Mouse (Mus musculus) right cerebral cortex, postnatal 36 days (tissue): ENCODE measurements around the gene Fam110c.
"Not testable (repeated sequence)": the region's sequence is repeated elsewhere in the genome, so short reads cannot be mapped to it uniquely, and the experiment has no call there.

Experiments
- DNase-seq, 2 experiments: peaks; one replicate each; pipeline ENCODE4 v3.0.0; 2022; ENCODE audit warnings: low spot score in 2 of 2, mixed read lengths in 1 of 2

Fam110c gene

DNA sequence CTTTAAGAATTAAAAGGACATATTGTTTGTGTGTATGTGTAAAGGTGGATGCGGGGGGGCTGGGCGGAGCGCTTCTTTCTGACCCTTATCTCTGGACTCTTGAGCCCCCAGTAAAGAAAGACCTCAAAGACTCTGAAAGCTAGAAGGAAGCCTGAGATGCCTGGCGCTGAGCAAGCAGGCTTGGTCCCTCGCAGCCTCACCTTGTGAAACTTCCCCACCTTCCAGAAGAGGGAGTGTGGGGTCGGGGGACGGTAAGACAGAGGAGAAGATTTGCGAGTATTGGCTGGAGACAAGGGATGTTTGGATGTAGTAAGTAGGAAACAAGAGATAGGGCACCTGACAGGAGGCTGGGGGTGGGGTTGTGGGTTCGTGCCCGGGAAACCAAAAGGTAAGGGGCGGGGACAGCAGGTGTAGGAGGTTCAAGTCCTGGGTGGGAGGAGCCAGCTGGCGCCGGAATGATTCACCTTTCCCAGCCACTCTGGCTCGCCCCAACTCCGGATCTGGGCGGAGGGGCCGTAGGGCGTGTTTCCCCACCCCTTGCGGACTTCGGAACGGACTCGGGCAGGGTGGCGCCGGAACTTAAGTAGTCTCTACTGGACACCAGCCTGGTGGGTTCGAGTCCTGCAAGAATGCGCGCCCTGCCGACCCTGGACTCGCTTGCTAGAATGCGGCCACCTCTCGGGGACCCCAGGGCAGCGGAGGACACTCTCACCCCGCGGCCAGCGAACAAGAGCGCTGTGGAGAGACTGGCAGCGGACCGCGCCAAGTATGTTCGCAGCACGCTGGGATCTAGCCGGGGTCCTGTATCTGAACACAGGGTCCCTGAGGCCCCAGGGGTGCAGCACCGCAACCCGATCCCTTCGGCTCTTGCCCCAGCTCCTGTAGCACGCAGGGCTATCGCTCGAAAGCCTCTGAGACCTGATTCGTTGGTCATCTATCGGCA, at the start of gene Fam110c:
Gene Fam110c (plus strand): TSS at position 450 of the 943 bp plus-strand sequence.
- no peak for DNase-seq

DNA sequence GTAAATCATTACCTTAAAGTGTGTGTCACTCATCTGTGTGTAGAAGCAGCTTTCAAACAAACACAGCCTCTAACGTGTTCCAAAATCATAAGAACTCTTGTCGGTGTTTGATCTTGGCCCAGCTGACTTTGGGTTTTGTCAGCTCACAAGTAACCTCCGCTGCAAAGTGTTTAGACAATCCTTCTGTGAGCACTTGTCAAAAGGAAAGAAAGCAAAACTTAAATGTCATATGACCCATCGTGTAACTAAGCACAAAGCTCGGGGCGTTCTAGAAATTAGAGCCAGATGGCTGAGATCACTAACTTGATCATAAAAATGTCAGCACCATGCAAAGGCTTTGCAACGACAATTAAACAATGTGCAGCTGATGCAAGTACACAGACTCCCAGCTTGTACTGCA, 47.2 kb upstream of the Fam110c start:
- no peak for DNase-seq

DNA sequence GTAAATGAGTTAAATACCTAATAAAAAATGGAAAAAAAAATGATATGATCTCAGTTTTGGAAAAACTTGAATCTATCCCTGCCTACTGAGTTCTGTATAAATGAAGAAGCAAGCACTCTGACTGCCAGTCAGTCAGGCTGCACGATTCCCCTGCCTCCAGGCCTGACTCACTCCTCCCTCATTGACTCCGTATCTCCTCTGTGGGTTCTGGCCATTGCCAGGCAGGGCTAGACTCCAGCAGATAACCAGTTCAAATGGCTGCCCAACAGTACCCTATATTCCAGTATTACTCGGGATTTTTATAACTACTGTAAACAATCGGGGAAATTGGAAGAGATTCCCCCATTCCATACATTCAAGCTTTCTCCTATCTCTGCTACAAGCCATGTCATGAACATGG, 21.6 kb upstream of the Fam110c start:
- no peak for DNase-seq

DNA sequence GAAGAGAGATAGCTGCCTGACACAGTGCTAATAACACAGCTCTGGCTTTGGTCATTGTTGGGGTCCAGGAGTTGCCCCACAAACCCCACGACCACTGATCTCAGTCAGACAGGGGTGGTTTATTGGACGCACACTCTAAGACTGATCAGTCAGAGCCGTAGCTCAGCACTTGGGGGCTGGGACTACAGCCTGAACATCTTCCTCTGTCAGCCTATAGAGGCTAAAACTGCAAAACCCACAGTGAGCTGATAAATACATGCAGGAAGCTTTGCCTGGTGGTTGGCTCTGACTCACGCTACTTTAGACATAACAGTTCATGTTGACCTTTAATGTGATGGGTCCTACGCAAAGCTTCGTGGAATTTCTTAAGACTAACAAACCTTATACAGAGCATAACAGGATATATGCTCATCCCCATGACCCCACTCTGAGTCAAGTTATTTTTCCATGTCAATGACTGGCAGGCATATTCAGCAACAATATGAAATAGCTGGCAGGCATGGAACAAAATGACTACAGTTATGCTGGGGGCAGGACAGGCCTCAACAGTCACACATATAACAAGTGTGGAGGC, 17.3 kb upstream of the Fam110c start:
- no peak for DNase-seq

DNA sequence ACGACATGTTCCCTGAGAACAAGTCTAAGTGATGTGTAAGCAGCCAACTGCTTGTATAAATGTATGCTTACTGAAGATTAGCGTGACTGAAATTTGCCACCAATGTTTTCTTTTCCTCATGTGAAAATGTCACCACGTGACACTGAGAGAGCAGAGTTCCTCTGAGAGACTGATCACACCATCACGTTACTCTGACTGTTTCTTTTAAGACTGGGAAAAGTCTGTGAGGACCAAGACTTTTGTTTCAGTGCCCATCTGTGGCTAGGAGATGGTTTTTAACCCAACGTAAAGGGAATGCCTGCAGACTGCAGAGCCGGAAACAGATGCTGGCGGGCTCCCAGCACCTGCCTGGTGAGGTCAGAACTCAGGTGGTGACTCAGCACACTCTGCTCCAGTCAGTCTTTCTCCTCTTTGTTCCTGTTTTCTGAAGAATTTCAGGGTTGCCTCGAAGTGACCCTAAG, 14.2 kb upstream of the Fam110c start:
- no peak for DNase-seq

DNA sequence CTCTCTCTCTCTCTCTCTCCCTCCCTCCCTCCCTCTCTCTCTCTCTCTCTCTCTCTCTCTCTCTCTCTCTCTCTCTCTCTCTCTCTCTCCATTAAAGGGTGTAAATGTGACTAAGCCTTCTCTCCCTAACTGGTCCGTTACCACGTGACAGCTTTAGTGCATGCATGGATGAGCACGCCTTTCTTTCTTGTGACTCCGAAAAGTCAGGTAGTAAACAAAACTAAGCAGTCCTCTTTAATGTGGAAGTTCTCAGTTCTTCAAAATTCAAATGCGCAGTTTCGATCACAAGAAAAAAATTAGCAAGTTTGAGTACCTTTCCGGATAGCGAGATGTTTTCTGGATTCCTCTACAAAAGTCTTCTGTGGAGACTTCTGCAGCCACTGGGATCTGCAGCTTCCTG, 13.4 kb upstream of the Fam110c start:
- no peak for DNase-seq

DNA sequence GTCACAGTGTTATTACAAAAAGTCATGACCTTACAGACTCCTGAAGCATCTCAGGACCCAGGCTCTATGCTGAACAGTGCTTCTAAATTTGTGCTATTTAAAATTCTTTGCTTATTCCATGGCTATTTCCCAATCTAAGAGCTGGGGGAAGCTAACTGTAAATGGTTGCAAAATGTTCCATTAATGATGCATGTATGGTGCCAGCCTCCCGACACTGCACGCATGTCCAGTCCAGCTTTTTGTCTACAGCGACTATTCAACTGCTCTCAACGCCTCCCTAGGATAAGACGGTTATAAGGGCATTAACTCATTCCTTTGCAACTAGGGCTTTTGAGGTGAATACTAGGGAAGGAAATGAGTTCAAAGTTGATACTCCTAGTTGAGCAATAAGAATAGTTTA, 2.4 kb upstream of the Fam110c start:
- no peak for DNase-seq

DNA sequence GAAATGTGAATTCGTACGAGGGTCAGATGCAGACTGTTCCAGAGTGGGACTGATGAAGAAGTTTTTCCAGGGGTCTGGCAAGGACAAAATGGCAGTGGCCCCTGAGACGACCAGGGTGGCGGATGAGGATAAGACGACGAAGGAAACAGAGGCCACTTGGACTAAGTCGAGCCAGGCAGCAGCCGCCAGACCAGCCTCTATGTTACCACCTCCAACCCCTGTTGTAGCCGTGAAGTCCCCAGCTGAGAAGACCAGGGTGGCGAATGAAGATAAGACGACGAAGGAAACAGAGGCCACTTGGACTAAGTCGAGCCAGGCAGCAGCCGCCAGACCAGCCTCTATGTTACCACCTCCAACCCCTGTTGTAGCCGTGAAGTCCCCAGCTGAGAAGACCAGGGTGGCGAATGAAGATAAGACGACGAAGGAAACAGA, 710 bp downstream of the Fam110c start:
- not testable (repeated sequence) for DNase-seq

DNA sequence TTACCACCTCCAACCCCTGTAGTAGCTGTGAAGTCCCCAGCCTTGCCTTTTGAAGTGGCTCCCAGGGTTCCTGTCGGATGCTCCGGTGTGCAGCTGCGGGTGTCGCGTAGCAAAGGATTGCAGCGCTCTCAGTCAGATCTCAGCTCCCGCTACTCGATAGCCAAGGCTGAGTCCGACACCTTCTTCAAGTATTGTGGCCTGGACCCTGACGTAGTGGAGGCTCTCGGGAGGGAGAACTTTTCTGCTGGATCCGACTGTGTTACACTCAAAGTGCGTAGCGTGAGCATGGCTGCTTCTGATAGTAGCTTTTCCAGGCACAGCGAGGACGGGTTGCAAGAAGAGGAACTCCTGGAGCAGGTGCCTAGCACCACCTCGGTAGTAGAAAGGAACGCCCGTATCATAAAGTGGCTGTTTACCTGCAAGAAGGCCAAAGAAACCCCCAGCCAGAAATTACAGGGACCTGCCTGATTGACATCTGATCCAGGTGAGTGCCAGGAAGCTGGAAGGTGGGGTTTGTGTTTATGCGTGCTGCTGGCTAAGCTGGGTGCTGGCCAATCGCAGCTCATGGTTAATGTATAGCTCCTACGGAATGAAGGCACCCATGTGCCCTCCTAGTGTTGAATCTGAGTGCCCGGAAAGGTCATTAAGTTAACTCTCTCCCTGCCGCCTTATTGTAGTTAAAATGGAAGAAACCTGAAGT, 1.3 kb downstream of the Fam110c start:
- DNase-seq: no peak

DNA sequence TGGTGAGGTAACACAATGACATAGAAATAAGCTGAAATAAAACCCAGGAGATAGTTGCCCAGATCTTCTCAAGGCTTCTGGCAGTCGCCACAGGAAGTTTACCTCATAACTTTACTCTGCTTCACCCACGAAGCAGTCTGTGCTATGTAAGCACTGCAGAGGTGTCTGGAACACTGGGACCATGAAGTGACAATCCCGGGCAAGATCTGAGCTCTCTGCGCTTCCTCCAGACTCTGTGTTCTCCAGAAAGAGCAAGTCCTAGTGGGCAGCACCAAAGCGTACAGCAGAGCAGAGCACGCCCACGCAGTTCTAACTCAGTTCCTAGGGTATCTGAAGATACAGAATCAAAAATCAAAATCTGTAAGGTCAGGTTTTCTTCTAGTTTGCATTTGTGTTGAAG, 3.4 kb downstream of the Fam110c start:
- DNase-seq: no peak

DNA sequence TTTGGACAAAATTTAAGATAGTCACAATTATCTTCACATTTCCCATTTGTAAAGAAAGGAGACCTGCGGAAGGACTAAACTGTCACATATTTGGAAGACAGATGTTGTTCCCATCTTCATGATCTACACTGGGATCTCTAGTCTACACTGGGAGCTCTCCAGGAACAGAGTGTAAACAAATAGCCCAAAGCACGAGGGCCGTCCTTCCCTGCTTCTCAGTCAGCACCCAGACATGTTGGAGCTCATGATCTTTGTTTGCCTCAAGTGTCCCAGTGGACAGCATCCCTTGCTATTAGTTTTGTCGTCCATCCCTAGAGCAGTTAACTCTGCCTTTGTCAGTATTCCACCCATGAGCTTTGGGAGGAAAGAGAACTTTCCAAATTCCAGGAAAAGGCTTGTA, 4.4 kb downstream of the Fam110c start:
- DNase-seq: no peak

DNA sequence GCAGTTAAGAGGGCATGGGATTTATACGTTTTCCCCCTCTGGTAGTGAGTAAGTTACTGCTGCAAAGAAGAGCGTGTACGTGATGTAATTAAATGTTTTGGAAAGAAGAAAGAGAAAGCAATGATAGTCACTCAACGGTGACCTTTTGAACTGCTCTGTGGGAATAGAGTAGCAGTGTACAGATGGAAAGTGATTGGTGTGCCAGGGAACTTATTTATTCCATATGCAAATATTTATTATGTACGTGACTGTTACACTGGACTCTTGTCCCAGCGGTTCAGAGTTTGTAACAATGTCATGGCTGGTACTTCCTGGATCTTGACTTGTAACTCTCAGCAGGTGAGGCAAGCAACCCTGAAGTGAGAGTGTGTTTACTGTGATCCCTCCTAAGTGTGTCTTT, 6.7 kb downstream of the Fam110c start:
- no peak for DNase-seq

DNA sequence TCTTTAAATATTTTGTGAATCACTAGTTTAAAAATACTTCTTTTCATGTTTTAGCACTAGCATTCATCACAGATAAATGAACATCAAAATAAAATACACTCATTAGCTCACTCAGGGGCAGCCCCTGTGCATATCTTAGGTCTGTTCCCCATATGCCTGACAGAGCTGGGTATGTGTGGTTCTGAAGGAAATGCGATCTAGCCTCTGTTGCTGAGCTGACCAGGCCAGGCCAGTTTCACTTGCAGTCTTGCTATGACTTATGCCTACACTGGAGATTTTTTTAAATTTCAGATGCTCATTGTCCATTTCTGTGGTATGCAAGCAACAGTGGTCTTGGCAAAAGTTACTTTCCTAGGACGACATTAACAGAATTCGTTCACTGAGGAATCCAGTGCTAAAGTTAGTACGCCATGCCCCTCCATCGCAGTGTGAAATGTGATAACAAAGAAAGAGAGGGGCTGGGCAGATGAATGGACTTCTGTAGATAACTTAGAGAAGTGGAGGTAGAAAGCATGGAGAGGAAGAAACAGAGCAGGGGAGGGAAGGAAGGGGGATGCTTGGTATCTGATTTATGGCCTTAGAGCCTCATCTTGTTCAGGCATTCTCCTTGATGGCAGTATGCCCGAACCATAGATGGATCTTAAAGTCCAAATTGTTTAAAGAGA, 7.4 kb downstream of the Fam110c start:
- DNase-seq: no peak

DNA sequence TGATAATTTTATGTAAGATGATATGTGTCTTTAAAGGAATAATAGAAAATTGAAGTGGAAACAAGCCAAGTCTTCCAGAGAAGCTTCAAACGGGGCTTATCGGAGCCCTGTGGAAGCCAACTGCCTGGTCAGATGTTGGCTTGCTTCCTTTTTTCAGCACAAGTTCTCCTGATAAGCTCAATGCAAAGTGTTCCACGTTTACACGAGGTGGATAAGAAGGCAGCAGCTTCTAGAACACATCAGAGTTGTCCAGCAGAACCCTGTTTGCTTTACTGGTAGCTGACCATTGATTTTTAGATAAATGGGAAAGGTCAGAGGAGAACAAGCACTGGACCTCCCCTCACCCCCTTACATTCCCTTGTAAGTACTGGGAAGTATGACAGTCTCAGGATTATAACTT, 9.3 kb downstream of the Fam110c start:
- DNase-seq: no peak

DNA sequence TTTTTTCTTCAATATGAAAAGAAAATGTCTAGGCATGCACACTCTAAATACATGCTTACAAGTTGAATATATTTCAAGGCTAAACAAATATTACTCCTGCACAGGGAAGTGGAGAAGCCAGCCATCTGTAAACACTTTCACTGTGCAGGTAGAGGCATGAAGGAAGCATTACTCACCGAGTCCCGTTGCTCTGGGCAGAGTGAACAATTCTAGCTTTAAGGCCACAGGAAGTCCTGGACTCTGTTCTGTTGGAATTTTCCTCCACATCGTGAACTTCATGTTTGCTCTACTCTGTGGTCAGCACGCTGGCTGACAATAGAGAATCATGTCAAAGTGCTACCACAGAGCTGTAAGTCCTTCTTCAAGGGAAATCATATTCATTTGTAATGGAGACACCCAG, 9.7 kb downstream of the Fam110c start:
- DNase-seq: no peak

DNA sequence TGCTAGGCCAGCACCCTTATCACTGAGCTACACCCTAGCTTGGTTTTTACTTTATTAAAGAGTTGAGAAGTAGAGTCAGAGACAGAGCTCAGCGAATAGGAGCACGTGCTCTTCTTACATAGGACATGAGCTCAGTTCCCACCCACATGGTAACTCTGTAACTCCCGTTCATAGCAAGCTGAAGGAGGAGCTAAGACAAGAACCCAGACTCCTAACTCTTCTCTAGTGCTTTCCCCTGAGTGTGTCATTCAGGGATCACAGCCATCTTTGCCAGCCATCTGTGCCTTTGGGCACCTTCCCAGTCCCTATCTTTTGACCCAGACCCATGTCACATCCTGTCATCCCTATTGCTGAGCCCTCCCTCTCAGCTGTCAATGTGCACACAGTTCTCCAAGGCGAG, 13.4 kb downstream of the Fam110c start:
- no peak for DNase-seq

DNA sequence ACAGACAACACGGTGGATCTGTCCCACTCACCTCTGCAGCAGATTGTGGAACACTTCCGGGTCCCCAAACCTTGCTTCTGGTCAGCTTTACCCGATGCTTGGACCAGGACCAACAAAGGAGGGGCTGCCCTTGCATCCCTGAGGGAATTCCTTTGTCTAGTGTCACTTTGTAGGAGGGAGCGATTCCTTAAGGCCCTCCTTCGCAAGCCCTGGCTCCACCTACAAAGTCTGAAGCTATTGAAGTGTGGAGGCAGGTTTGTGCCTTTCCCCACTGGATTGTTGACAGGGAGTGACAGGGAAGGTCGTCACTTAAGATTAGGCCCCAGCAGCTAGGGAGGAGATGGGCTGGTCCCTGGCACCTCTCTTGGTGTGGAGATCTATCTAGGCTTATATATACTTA, 16.7 kb downstream of the Fam110c start:
- no peak for DNase-seq

DNA sequence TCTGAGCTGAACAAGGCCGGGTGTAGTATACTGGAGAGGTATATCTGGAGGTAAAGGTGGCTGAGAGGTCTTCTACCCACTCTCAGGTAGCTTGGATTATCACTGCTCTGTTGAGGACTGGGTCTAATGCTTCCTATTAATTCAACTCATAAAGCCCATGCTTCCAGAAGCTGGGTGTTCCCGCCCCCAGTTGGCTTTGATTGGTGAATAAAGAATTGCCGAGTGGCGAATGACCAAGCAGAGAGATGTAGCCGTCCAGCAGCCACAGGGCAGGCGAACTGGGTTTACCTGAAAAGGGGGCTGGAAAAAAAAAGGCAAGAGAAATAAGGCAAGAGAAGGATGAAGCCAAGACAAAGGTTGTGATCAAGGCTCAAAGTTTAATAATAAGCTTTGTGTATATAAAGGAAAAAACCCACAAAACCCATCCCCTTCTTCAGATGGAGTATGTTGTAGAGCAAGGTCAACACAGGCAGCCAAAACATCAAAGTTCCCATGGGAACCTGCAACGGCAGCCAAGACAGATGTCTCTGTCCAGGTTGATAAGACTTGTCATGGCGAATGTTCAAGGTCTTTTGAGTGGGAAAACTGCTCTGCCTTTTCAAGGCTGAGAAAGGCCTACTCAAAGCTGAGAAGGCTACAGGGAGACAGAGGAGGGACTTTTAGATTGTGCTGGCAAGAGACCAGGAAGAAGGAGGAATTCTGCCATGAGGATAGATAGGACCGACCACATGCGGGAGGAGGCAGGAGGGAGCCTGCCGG, 17.4 kb downstream of the Fam110c start:
- no peak for DNase-seq

DNA sequence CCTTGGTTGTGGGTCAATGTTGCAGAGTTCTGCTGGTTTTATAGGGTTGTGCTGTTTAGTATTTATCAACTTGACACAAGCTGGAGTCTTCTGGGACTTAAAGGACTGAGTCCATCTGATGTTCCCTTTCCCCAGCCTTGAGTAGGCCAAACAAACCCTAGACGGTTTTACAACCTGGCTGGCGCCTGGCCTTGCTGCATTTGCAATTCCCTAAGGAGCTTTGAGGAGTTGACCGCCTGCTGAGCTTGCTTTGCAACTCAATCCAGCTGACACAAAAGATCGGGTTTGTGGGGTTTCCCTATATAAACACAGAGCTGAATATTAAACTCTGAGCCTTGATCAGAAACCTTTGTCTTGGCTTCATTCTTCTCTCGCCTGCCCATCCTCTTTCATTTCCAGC, 18.8 kb downstream of the Fam110c start:
- DNase-seq: no peak

DNA sequence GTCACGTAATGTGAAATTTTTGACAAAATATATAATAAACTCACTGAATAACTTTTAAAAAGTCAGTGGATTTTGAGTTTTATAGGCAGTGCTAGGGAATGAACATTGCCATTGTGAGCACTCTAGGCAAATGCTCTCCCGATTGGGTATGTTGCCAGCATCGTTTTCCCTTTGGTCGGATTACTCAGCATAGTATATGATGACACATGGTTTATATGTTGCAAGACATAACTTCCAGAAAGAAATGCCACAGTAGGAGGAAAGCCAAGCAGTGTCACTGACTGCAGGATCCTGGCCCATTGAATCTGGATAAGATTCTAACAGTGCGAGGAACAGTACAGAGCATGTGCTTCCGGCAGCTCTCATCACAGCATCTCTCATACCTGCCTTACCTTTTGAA, 23.5 kb downstream of the Fam110c start:
- no peak for DNase-seq

DNA sequence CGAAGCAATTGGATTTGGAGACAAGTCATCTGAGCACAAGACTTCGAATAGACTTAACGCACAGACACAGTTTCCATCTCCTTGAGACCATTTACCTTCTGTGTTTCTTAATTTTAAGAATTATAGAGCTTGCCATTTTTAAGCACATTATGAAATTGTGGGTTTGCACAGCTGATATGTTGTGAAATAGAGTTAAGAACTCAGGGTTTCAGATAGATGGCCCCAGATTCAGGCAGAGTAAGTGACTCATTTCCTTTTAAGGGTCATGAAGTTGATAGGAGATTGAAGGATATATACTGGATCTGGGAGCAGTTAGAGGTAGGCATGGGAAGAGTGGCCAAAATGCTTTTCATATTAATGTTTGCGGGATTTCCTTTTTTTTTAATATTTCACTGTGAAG, 27.5 kb downstream of the Fam110c start:
- DNase-seq: no peak
